Mouse (Mus musculus) kidney, postnatal 36 days (tissue): ENCODE data around the gene Frmd4b.
"Not testable (repeated sequence)": the region's sequence is repeated elsewhere in the genome, so short reads cannot be mapped to it uniquely, and the experiment has no call there.

ENCODE experiments used
- DNase-seq, 2 experiments: peaks; one replicate each; pipeline ENCODE4 v3.0.0; 2021 to 2022; ENCODE audit warnings: mixed read lengths in 2 of 2

Gene Frmd4b

DNA sequence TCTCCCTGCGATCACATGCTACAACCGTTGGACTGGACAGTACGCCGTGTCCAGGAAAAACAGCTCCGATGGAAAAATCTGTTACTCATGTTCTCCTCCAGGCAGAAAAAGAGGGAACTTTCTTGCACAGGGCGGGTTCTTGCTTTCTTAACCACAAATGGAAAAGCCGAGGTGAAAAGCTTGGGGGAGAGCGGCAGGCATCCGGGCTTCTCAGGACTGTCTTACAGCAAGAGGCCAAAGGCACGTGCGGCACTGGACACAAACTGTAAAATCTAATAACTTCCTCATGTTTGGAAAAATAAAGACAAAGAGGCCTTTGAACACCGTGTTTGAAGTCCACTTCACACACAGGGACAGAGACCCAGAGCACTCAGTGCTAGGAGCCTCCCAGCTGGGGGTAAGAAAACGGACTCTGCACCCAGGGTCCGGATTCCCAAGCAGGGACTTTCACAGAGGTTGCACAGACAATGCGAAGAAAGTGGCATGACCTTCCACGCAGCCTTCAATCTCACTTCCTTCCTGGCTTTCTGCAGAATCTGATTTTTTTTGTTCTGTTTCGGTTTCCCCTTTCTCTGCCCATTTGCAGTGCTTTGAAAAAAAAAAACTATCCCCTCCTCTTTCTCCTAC, 153.3 kb downstream of the Frmd4b start:
- peak; percentile 87 to 91 for DNase-seq

DNA sequence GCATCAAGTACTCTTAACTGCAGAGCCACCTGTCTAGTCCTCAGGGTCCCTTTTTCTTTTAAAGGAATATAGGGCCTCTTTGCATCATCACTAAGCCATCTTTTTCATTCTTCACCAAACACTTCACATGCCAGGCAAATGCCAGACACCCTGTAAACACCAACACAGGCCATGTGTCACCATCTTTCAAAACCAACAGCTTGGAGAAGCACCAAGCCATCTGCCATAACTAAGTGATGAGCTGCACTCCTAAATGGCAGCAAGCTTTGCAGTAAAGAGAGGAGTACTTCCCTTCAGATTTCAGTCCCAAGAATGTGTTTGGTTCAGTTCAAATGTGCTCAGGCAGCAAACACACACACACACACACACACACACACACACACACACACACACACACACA, 154.9 kb downstream of the Frmd4b start:
- no peak for DNase-seq

DNA sequence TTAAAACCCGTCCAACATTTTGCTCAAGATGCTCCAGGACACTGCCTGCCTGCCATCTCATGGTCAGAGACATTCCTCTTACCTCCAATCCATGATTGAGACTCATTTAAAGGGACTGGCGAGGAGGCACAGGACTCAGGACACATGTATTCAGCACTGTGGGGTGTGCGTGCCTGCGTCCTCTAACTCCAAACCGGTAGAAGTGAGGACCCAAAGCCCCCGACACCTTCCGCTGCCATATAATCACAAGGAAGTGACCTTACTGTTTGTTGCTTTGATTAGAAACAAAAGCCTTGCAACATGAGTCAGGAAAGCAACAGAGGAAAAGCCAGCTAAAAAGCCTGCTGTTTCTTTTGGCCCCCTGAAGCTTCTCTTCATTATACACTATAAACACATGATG, 158.2 kb downstream of the Frmd4b start:
- peak in 1 of 2 experiments; percentile 37 for DNase-seq

DNA sequence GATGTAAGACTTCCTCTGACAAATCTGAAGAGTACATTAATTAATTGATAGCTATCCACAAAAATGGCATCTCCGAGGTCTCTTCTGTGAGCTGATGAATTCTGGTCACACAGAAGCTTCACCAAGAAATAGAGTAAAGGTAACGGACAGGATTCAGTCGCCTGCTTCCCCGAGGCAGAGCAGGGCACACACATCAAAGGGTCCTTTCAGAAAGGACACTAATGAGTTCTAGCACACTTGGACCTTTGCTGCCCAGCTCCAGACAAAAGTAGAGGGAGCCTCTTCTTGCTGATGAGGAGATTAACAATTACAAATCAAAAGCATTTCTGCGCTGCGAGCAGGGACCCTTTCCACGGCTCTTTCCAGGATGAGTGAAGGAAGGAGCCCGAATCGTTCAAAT, 159.0 kb downstream of the Frmd4b start:
- DNase-seq = no peak

DNA sequence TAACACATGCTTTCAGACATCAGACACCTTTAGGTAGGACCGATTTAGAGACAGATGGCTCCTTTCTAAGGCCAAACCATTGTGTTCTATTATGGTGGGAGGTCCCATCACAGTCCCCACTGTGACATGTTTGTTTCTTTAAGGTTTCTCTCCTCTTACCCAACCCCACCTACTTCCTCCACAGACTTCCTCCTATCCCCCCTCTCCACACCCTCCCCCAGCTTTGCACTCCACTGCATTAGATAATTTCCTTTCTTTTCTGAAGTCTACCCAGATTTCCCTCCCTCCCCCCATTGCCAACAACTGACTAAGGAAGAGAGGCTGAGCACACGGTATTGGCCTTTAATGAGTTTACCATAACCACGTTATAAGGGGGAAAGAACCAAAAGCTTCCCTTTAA, 159.4 kb downstream of the Frmd4b start:
- peak; percentile 58 to 73 for DNase-seq

DNA sequence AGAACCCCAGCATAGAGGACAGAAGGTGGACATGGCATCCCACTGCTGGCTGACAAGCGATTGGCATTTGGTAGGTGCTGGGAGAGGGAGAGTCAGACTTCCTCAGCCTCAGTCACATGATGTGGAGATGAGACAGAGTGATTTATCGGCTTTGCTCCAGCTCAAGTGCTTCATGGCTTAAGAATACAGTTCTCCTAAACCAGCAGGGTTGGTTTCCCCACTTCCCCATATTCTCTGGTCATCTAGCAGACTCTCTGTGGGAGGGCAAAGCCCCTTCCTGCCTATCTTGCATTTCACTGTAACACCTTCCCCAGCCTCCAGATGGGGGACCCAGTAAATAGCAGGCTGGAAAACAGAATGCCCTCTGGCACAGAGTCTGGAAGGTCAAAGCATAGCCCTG, 160.1 kb downstream of the Frmd4b start:
- peak; percentile 50 to 69 for DNase-seq

DNA sequence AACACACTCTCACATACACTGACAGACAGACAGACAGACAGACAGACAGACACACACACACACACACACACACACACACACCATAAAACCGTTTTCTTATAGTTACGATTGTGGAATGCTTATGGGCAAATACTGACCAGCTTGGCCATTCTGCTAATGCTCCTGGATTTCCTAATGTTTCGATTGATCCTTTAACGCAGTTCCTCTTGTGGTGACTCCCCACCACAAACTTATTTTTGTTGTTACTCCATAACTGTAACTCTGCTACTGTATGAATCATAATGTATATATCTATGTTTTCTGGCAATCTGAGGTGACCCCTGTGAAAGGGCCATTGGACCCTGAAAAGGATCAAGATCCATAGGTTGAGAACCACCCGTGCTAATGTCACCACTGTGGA, 165.1 kb downstream of the Frmd4b start:
- DNase-seq = no peak

DNA sequence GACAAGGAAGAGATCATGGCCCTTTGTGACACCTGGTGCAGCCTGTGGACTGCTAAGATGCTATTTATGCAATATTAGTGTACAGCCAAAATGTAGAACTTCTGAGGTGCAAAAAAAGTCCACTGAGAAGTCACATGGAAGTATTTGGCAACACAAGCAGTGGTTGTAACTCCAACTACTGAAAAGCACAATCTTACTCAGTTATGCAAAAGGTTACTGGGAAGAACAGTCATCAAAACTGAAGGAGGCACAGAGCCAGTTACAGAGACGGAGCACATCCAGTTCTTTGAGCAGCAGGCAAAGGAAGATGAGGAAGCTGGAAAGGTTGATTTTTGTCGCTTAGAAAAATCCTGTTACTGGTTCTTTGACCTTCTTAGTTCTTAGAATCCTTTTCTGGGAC, 167.5 kb downstream of the Frmd4b start:
- DNase-seq = peak; percentile 38 to 83

DNA sequence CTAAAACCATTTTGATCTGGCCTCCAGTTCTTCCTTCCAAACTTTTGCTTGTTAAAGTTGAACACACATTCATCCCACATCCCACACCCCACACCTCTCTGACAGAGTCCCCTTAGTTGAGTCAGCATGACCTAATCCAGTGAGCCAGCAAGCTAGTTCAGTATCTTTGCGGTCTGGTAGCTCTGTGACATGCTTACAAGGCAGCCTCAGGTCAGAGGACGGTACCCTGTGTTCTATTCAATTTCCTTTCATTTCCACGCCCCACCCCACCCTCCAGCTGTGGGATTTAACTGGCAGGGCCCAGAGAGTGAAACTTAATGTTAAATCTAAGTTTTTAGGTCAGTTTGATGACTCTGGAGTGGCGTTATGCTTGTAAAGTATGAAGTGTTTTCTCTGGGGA, 170.3 kb downstream of the Frmd4b start:
- DNase-seq = peak; percentile 86 to 95

DNA sequence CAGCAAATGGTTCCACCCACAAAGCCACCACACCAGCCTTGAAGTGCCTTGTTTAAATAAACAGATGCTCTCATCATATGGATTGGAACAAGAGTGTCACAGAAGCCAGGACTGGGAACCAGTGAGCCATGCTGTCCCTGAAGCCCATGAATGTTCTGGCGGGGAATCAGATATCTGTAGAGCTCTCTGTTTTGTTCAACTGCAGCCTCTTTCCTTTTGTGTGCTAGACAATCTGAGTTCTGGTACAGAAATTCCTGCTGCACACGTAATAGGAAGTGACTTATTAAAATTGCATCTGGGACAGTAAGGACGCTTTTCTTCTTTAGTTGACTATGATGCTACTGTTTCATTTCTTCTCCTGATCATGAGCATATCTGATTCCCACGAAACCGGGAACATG, 173.2 kb downstream of the Frmd4b start:
- no peak for DNase-seq

DNA sequence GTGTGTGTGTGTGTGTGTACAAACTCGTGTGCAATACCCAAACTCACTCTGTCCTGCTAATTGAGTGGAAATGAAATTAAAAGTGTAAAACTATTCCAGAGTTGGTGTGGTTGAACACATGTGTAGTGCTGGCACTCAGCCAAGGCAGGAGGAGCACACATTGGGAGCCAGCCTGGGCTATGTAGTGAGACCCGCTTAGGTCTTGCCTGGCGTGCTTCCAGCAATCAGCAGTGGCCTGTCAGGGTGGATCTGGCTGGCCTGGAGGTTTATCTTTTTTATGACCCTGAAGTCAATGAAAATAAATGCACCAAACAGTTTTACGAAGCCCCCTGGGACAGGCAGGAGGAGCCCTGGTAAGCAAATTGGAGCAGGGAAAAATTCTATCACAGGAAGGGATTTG, 173.8 kb downstream of the Frmd4b start:
- DNase-seq = peak in 1 of 2 experiments; percentile 63

DNA sequence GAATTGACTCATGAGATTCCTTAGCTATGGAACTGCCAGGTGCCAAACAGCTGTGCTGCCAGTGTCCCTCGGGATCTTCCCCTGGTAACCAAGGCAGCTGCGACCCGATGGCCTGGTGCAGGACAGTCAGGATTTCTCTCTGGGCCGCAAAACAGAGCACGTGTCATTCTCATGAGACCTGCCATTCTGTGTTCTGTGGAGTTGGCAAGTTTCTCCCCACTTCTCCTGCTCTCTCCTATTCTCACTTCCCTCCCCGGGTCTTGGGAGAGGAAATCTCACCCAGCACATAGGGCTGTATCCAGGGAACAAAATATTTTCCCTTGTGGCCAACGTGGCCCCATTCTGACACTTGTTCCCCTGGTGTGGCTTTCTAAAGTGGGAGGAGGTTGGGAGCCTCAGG, 176.0 kb downstream of the Frmd4b start:
- DNase-seq = peak in 1 of 2 experiments; percentile 45

DNA sequence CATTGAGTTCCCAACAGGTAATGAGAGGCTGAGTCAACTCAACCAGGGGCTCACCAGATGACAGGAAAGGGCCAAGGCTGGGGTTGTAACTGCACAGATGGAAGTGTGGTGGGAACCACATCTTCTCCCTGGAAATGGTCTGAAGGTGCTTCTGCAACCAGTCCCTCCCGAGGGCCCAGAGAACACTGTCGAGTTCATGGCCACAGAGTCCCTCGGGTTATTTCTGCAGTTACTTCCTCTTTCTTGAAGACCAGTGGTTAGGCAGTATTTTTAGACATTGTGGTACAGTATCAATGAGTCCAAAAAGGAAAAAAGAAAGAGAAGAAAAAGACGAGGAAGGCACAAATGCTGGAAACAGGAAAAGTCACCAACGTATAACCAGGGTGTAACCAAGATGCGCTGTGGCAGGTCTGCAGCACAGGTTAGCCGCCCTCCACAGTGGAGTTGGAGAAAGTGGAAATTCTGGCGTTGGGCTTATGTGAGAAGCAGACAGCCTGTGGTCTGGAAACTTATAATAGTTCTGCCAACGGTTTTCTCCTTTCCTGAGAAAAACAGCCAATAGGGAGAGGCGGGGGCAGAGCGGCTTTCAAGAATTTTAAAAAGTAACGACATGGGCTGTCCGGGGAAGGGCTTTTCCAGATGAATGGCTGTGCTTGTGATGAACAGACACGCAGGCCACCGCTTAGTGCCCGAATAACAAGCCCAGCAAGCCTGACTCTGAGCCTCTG, 178.3 kb downstream of the Frmd4b start:
- DNase-seq = peak in 1 of 2 experiments; percentile 39

DNA sequence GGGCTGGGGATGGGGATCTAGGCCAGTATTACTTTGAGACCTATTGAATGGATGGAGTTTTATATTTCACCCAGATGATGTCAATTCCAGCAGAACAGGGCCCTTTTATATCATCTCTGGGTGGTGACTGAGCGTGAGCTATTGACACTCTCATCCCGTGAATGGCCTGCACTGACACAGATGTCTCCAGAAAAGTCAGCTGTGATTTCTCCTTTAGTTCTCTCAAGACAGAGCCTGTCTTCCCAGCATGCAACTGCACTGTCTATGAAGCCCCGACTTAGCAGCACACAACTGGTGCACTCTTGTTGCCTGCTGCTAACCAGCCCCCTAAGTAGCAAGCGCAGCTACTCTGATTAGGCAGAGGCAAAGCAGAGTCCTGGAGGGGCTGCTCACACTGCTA, 182.6 kb downstream of the Frmd4b start:
- no peak for DNase-seq

DNA sequence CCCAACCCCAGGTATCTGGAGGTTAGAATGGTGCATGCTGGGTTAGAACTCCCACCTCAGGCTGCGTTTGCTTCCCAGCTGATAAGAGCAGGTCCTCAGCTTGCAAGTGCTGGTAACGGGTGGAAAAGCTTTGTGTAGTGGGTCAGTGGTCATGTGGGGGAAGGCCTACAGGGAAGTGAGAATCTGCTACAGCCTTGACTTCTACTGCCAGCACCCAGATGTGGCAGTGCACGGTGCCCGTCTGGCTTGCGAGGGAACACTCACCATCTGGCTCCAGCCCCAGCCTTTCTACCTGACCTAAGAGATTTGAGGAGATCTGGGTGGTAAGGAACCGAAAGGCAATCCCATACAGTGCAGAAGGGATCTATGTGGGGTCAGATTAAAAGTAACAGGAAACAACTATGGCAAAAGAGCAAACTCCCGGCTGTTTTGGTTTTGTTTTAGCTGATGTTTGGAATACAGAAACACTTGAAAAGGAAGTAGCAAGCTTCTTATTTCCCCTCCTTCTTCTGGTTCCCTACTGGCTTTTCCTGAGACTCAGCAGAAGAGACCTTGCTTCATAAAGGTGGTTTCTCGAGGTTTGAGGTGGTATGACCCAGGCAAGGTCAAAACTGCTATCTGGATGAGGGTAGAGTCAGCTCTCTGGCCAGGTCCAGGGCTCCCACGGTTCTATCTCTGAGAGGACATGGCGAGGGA, 185.9 kb downstream of the Frmd4b start:
- DNase-seq = peak in 1 of 2 experiments; percentile 41

DNA sequence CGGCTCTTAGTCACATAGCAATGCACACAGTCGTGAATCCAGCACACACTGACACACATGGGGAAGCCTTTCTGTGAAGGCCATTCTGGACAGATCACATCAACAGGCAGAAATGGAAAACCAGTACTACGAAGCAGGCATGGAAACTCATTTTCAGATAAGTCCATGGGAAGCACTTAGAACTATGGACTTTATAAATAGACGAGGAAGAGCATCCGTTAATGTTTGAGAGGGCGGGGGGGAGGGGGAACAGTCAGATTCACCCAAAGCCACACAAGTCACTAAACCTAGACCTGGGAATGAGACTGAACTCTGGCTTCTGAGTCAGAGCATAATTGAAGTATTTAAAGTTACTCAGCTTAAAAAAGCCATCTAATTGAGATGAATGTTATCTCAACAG, 186.8 kb downstream of the Frmd4b start:
- DNase-seq = no peak

DNA sequence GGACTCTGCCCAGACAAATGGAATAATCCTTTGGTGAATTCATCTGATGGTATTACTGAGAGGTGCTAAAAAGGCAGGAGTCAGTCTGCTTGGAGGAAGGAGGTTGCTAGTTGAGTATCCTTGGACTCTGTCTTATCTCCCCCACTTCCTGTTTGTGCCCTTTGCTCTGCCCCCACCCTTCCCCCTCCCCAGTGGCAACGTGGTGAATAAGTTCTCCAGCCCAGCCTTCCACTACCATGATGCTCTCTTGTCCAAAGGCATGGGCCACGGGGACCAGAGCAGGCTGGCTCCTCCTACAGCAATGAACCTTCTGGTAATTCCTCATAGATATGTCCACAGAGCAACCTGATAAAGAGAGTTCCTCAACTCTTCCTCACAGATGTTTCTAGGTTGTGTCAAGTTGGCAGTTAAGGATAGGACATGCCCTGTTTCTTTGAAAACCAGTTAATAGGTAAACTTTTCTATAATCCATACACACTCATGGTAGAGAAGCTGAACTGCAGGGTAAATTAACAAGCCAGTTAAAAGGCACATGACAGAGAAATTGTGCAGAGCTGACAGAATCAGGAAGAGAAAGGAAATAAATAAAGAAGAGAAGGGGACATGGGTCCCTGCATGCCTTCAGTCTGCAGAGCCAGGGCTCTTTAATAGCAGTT, 187.5 kb downstream of the Frmd4b start:
- peak; percentile 53 to 56 for DNase-seq

DNA sequence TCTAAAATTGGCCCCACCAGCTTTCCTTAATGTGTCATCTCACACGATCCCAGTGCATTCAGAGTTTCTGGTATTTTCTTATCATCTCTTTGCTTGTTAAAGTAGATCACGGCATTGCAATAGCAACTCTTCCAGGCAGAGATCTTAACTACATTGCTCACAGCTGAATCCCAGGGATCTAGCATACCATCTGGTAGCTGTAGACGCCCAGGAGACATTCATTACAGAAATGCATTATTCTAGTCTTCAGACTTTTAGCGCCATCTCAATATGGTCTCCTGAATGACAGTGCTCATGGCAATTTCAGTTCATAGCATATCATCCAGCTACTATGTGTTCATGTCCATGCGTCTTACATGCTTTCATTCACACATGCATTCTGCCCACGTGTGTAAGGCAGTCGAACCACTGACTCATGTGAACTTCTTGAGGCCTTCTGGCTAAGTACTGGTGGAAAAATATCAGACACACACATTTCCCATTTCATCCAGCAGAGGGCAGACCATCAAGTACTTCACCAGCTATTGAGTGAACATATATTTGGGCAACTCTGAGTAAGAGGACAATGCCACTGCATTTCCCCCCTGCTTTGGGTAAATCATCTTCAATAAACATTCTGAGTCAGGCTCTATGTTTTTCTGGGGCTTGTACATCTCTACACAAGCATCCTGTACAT, 197.4 kb downstream of the Frmd4b start:
- peak; percentile 81 to 88 for DNase-seq

DNA sequence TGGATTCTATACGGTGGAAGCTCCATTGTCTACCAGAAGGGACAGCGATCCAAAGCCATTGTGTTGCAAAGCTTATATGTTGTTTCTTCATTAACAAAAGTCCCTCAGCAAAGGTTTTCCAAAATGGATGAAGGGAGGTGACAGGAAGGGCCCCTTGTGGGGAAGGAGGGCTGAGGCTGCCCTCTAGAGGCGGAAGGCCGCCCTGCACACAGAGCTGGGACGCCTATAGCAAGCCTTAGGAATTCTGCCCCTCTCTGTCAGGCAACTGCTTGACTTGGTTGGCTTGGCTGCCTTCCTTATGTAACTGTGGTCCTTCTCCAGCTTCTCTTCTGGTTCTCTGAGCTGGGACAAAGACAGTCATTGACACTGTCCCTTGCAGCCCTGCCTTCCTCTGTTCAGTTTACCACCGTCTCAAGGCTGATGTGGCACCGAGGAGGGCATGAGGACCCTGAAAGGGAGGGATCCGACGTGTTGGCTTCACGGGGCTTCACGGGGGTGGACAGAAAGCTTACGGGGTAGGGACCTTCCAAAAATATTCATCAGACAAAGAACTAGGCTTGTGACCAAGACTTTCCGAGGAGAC, 200.3 kb downstream of the Frmd4b start:
- peak; percentile 73 to 88 for DNase-seq

DNA sequence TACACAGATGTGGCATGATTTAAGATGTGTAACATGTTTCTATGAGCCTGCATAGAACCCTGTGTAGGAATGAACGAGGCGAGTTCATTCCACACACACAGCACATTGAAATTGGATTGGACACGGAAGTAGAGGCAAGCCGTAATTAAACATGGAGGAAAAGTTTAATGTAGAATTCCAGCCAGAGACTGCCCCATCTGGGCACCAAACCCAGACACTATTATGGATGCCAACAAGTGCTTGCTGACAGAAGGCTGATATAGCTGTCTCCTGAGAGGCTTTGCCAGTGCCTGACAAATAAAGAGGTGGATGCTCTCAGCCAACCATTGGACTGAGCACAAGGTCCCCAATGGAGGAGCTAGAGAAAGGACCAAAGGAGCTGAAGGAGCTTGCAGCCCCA, 201.8 kb downstream of the Frmd4b start:
- not testable (repeated sequence) for DNase-seq

DNA sequence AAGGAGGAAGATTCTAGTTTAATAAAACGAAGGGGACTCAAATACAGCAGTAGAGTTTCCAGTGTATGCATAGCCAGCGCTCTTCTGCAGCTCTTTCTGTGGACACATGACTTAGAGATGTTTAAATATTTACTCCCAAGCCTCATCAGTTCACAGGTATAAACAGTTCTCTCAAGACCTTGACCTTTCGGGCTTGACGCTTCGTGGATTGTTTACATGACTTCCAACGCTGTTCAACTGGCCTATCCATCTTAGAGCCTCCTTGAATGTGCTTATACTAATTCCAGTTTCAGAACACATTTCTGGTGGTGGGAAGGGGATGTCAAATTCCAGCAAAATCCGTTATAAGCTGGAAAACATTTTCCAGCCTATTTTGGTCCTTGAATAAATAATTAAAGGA, 203.9 kb downstream of the Frmd4b start:
- DNase-seq = peak; percentile 40 to 64

DNA sequence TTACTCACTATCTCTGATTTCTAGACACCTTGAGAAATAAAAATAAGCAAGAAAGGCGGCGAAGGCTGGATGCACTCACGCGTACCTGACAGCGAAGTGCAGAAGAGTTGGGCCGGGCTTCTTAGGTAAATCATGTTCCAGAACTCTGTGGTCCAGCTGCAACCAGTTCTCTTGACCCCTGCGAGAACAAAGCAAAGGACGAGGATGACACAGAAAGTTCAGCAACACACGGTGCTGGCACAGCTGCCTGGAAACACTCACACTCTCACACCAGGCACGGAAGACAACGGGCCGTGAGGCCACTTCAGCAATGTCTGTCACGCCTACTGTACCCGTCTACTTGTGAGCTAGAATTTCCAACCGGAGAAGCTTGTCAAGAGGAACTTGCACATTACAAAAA, 204.9 kb downstream of the Frmd4b start:
- DNase-seq = peak; percentile 47 to 55
